Mouse (Mus musculus) heart, postnatal 0 days (tissue): ENCODE measurements around the gene Klhl29. TPM values are rescaled to one million over a fixed set of nuclear protein-coding genes. Genes with fewer than 3 reads are reported as not detected.

Experiments
- ATAC-seq: fragments of 200-750 bp; cut with Nextera tagmentation; 2 replicates; pipeline ENCODE4 v1.8.0; 2017; ENCODE audit warnings: low read depth, moderate number of reproducible peaks, moderate library complexity; ENCODE audit not compliant: insufficient read depth
- DNase-seq: peaks from one replicate; pipeline ENCODE4 v3.0.0-alpha.2; 2016; ENCODE audit warnings: low spot score
- H3K27ac ChIP-seq: fragments of 300-500 bp; sonication (generic); 2 replicates; pipeline ENCODE4 v1.5.1; 2014; ENCODE audit warnings: low read depth, mild to moderate bottlenecking
- H3K27me3 ChIP-seq: fragments of 300-500 bp; sonication (generic); 2 replicates; pipeline ENCODE4 v1.6.1; 2014; ENCODE audit warnings: low read length, mixed read lengths; ENCODE audit not compliant: control insufficient read depth, insufficient read depth
- H3K36me3 ChIP-seq: fragments of 300-500 bp; sonication (generic); replicated peaks from 2 replicates; pipeline ENCODE4 v1.6.1; 2014; ENCODE audit warnings: low read length, mixed read lengths; ENCODE audit not compliant: control insufficient read depth, insufficient read depth
- H3K4me1 ChIP-seq: fragments of 300-500 bp; sonication (generic); 2 replicates; pipeline ENCODE4 v1.6.1; 2014; ENCODE audit warnings: antibody characterized with exemption; ENCODE audit not compliant: control insufficient read depth, insufficient read depth
- H3K4me2 ChIP-seq: fragments of 300-500 bp; sonication (generic); 2 replicates; pipeline ENCODE4 v1.6.1; 2014; ENCODE audit warnings: low read depth, mild to moderate bottlenecking, low read length, moderate library complexity
- H3K4me3 ChIP-seq: fragments of 300-500 bp; sonication (generic); 2 replicates; pipeline ENCODE4 v1.5.1; 2014; ENCODE audit warnings: low read depth, low read length
- H3K9ac ChIP-seq: fragments of 300-500 bp; sonication (generic); replicated peaks from 2 replicates; pipeline ENCODE4 v1.6.1; 2014; ENCODE audit warnings: low read depth, low read length, mixed read lengths
- H3K9me3 ChIP-seq: fragments of 300-500 bp; sonication (generic); replicated peaks from 2 replicates; pipeline ENCODE4 v1.6.1; 2016; ENCODE audit warnings: low read length; ENCODE audit not compliant: control insufficient read depth
- CTCF ChIP-seq: IDR thresholded peaks from 2 replicates; pipeline ENCODE4 v1.5.1; 2016; ENCODE audit warnings: antibody characterized with exemption, control low read depth, low read depth
- EP300 ChIP-seq: IDR thresholded peaks from 2 replicates; pipeline ENCODE4 v1.6.1; 2016; ENCODE audit warnings: antibody characterized with exemption, low read depth
- WGBS: fragments of 180-500 bp; shearing (Covaris S2); extraction: QIAGEN DNeasy Blood & Tissue Kit; methylation state at CpG from one replicate; pipeline ENCODE4 v1.1.7; 2014; 5-methylcytosine and 5-hydroxymethylcytosine counted together
- polyA plus RNA-seq: library from polyadenylated mRNA; unstranded; fragments of >200 nt; fragmentation: Nextera tagmentation; extraction: Ambion mirVana; gene quantifications from 2 replicates; pipeline ENCODE4 v1.2.1, GENCODE M21; 2015
- total RNA-seq: library from RNA; depleted of rRNA; stranded (reverse); fragments of >200 nt; gene quantifications from 2 replicates; pipeline ENCODE4 v1.2.3, GENCODE M21; 2014; ENCODE audit warnings: low replicate concordance

Klhl29 gene
- total and polyA plus RNA-seq, 2 experiments from 2014 or later, result 0.04 to 0.11 TPM

- peaks cover 12% of the 10 kb centered on the region; the same call in 1 of the 2 replicates for H3K4me1 ChIP-seq
- DNase-seq (no peak), ATAC-seq (no peak)
- 62% methylated on average over 9 of the region's 9 CpGs for WGBS
- H3K27me3 ChIP-seq, result no peaks in the 10 kb centered on the region
- no peaks in the 10 kb centered on the region for H3K36me3 ChIP-seq
- no peaks in the 10 kb centered on the region for H3K9me3 ChIP-seq
- H3K4me2 ChIP-seq, result no peak overlapping the region
- H3K9ac ChIP-seq, result no peak overlapping the region
- H3K27ac ChIP-seq, result no peak overlapping the region
- TF ChIP-seq EP300, result no peak
- no peak for TF ChIP-seq CTCF
- no peak overlapping the region for H3K4me3 ChIP-seq
Measured at GRCm38 (mm10) chr12:5269936-5270335, 105.5 kb downstream of the Klhl29 start.

GRCm38 (mm10) chr12:5269061-5269460, 106.4 kb downstream of the Klhl29 start:
- Histone ChIP-seq H3K4me3 (no peak overlapping the region), H3K27ac (no peak overlapping the region), H3K4me1 (peaks cover 12% of the 10 kb centered on the region; the same call in 1 of the 2 replicates), H3K27me3 (no peaks in the 10 kb centered on the region), H3K36me3 (no peaks in the 10 kb centered on the region), H3K9me3 (no peaks in the 10 kb centered on the region), H3K4me2 (no peak overlapping the region), H3K9ac (no peak overlapping the region)
- WGBS, result 78% methylated on average over 7 of the region's 7 CpGs
- ATAC-seq (no peak), DNase-seq (no peak)
- no peak for TF ChIP-seq EP300
- TF ChIP-seq CTCF, result no peak

- Histone ChIP-seq H3K27me3 (no peaks in the 10 kb centered on the region), H3K27ac (peak overlapping the region; percentile 67), H3K4me2 (no peak overlapping the region), H3K9me3 (no peaks in the 10 kb centered on the region), H3K9ac (no peak overlapping the region), H3K36me3 (no peaks in the 10 kb centered on the region), H3K4me1 (peaks cover 12% of the 10 kb centered on the region; the same call in 1 of the 2 replicates), H3K4me3 (no peak overlapping the region)
- DNase-seq (peak; percentile 58), ATAC-seq (peak; percentile 75)
- WGBS, result 30% methylated on average over 9 of the region's 9 CpGs
- TF ChIP-seq EP300 (no peak), CTCF (no peak)
Measured at GRCm38 (mm10) chr12:5268188-5268612, 107.3 kb downstream of the Klhl29 start.

GRCm38 (mm10) chr12:5267271-5268187, 108.0 kb downstream of the Klhl29 start:
- Histone ChIP-seq H3K27me3 (no peaks in the 10 kb centered on the region), H3K4me3 (no peak overlapping the region), H3K4me2 (no peak overlapping the region), H3K36me3 (no peaks in the 10 kb centered on the region), H3K9me3 (no peaks in the 10 kb centered on the region), H3K9ac (no peak overlapping the region), H3K27ac (peak overlapping the region; percentile 67), H3K4me1 (peaks cover 12% of the 10 kb centered on the region; the same call in 1 of the 2 replicates)
- no peak for TF ChIP-seq CTCF
- no peak for TF ChIP-seq EP300
- no peak for DNase-seq
- WGBS, result 61% methylated on average over 9 of the region's 9 CpGs
- ATAC-seq, result no peak; the same call in 1 of the 2 replicates

GRCm38 (mm10) chr12:5266773-5267172, 108.7 kb downstream of the Klhl29 start:
- TF ChIP-seq EP300 (no peak), CTCF (no peak)
- no peak overlapping the region for H3K9ac ChIP-seq
- WGBS, result 36% methylated on average over 4 of the region's 4 CpGs
- DNase-seq (no peak), ATAC-seq (no peak)
- peaks cover 12% of the 10 kb centered on the region; the same call in 1 of the 2 replicates for H3K4me1 ChIP-seq
- no peaks in the 10 kb centered on the region for H3K36me3 ChIP-seq
- H3K9me3 ChIP-seq, result no peaks in the 10 kb centered on the region
- no peak overlapping the region for H3K27ac ChIP-seq
- no peaks in the 10 kb centered on the region for H3K27me3 ChIP-seq
- H3K4me3 ChIP-seq, result no peak overlapping the region
- no peak overlapping the region for H3K4me2 ChIP-seq
